Mouse (Mus musculus) stomach, postnatal 0 days (tissue): ENCODE results near the gene Syngr2.

ENCODE experiments used
- CTCF ChIP-seq: IDR thresholded peaks from 2 replicates; pipeline ENCODE4 v1.5.1; 2016; ENCODE audit warnings: antibody characterized with exemption, low read depth, mild to moderate bottlenecking, moderate library complexity
- EP300 ChIP-seq: optimal IDR thresholded peaks from 2 replicates; pipeline ENCODE3; 2016; ENCODE audit warnings: antibody characterized with exemption

- TF ChIP-seq CTCF = no peak
- no peak for TF ChIP-seq EP300
Measured at GRCm38 (mm10) chr11:117857462-117857861, 48.0 kb downstream of the Syngr2 start.
